Mouse (Mus musculus) B cell, adult 62 days (primary cell): ENCODE measurements around the gene Ints11. TPM values are rescaled to one million over a fixed set of nuclear protein-coding genes. Genes with fewer than 3 reads are reported as not detected.

Source experiments
- total RNA-seq: library from RNA; stranded (reverse); gene quantifications from 4 replicates; pipeline ENCODE4 v1.2.4, GENCODE M21; 2023

Ints11 gene
- 40.8 to 62.5 TPM (median 53.3 TPM) in 4 replicates for total RNA-seq

DNA sequence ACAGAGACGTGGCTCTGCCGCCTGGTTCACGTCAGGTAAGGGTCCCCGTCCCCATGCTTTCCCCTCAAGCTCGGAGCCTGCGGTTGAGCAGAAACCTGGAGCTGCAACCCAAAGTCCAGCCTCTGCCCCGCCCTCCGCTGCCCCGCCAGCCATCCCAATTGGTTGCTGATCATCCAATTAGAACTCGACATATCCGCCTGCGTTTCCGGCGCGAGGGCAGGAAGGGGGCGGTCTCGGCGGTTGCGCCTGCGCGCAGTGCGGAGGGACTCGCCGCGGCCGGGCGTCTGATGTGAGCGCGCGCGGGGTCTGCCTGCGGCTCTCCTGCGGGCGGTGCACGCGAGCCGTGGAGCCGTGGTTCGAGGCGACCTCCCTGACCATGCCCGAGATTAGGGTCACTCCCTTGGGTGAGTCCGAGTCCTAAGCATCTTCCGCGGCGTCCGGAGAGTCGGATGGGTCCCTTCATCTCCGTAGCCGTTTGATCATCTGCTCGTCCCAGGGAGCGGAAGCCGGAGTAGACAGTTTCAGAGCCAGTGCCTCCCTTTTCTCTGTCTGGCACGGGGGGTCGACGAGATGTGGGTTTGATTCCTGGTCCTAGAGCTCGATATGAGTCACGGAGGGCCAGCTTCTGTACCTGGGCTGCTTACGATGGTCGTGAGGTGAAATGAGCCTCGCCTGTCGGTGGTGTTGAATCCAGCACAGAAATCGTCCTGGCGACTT lies at the start of gene Ints11, which contains the start of gene Cptp:
Gene Ints11 (plus strand): TSS at position 230 of the 717 bp plus-strand sequence.
Gene Cptp (minus strand): TSS at position 124 of the 717 bp plus-strand sequence.

DNA sequence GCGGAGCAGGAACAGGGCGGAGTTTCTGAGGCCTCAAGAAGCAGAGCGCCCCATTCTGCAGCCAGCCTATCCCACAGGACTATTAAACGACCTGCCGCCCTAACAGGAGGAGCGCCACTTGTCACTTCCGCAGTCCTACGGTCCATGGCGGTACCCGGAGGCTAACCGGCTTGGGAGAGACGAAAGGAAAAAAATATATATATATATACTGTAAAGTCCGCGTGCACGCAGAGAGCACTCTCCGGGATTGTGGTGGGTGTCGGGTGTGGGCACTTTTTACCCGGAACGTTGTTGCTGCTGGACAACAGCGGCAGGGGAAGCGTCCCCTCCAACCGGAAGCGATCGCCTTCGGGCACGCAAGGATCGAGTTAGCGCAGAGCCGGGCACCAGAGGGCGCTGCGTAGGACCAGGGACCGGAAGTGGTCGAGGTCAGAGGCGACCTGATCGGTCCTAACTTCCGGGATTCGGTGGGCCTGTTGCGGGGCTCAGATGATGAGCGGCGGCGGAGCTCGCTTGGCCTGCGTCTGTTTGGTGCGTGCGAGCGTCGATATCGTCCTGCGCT lies 38.1 kb upstream of the Ints11 start, which contains the start of gene Aurkaip1:
Gene Aurkaip1 (plus strand): TSS at position 68 of the 562 bp plus-strand sequence.

DNA sequence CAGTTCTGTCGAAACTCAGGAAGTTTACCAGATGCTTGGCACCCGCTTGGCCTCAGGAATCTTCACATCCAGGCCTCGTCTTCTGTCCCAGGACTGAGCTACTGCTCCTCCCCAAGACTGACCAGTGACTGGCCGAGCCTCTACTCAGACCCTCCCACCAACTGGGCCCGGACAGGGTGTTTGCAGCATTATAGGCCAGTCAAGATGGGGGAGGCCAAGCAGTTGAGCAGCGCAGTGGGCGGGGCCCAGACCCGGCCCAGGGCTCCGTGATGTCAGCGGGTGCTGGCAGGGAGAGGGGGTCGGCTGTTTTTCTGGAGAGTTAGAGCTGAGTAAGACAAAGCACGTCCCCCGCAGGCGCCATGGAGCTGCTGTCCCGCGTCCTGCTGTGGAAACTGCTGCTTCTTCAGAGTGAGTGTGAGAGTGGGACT lies 29.8 kb upstream of the Ints11 start, which contains the start of gene Mxra8:
Gene Mxra8 (plus strand): TSS at position 198 of the 428 bp plus-strand sequence.

DNA sequence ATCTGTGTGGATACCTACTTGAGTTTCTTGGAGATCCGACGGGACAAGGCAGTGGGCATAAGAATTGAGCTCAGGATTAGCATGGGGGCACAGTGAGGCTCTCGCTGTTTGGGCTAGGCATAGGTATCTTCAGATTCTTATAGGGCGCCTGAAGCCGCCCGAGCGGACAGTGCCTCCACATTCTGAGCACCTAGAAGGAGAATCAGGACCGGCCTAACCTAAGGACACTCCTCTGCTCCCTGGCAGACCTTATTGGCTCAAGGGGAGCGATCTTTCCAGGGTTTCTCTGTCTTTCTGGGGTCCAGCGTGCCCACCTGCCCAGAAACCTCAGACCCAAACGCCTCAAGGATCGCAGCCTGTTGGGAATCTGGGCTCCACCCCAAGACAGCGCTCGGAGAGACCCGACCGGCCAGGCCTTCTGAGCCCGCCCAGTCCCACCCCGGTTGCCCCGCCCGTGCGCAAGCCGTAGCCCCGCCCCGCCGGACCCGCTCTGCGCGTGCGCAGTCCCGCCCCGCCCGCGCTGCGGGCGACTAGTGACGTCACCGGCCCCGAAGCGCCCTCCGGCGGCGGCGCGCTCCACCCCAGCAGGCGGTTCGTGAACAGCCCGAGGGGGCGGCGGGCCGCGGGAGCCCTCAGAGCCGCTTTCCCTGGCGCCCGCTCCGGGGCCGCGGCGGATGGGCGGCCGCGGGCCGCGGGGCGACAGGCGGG lies 22.3 kb upstream of the Ints11 start, which contains the start of gene Dvl1:
Gene Dvl1 (plus strand): TSS at position 532 of the 708 bp plus-strand sequence.

DNA sequence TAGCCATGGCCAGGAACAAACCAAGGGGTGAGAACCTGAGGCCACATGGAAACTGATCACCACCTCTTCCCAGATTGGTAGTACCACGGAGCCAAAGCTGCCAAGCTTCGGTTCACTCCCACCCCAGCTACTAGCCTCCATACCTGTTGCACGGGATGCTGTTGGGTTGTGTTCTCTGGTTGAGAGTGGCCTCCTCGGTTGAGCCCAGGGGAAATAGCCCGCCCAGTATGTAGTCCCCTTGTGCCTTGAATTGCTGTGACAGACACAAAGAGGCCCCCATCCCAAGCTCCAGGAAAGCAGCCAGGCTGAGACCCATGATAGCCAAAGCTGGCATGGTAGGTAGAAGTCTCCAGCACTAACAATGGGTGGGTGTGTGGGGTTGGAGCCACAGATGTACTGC lies 6.3 kb upstream of the Ints11 start, which contains the start of gene Tas1r3:
Gene Tas1r3 (minus strand): TSS at position 362 of the 400 bp plus-strand sequence.

DNA sequence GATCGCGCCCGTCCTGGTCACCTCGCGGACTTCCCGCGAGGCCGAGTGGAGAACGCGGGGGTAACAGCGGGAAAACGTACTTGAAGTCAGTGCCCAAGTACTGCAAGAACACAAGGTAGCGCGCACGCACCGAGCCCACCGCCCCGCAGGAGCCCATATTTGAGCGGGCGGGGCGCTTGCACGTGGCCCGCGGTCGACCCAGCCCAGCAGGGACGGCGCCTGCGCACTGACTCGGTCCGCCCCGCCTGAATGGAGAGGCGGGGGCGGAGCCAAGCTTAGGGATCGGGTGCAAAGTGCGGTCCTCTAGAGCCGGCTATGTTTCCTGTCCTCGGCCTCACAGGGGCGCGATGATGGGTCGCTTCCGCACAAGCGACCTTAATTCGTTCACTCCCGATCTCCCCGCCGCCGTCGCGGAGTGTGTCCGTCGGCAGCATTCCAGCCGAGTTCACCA lies 22.2 kb downstream of the Ints11 start, which contains the start of the genes Pusl1 and Acap3:
Gene Pusl1 (minus strand): TSS at position 231 of the 451 bp plus-strand sequence.
Gene Acap3 (plus strand): TSS at position 272 of the 451 bp plus-strand sequence.

Other genes with a start within 250 kb of the Ints11 start
- 154 to 176 TPM (median 160 TPM) in 4 replicates for gene Cdk11b, start 244.7 kb upstream of the Ints11 start, total RNA-seq
- gene Gm10563, start 224.1 kb upstream of the Ints11 start, total RNA-seq: not detected in 4 replicates
- gene Mmp23, start 216.2 kb upstream of the Ints11 start, total RNA-seq: not detected in 4 replicates
- 32.6 to 38.9 TPM (median 36.1 TPM) in 4 replicates for gene Mib2, start 200.3 kb upstream of the Ints11 start, total RNA-seq
- 3.5 to 4.2 TPM (median 3.5 TPM) in 4 replicates for gene Fndc10, start 175.2 kb upstream of the Ints11 start, total RNA-seq
- gene Ssu72, start 164.7 kb upstream of the Ints11 start, total RNA-seq: 73.6 to 87.0 TPM (median 79.3 TPM) in 4 replicates
- gene Tmem240, start 134.7 kb upstream of the Ints11 start, total RNA-seq: 0.27 to 0.60 TPM (median 0.51 TPM) in 4 replicates
- gene Atad3a, start 108.5 kb upstream of the Ints11 start, total RNA-seq: 43.7 to 60.2 TPM (median 50.2 TPM) in 4 replicates
- 0.14 TPM in 1 of 4 replicates, not detected in the others for gene Vwa1, start 94.8 kb upstream of the Ints11 start, total RNA-seq
- gene Tmem88b, start 83.7 kb upstream of the Ints11 start, total RNA-seq: not detected in 4 replicates
- not detected in 4 replicates for gene Ankrd65, start 79.1 kb upstream of the Ints11 start, total RNA-seq
- gene Mrpl20, start 66.7 kb upstream of the Ints11 start, total RNA-seq: 33.6 to 45.8 TPM (median 44.3 TPM) in 4 replicates
- gene Ccnl2, start 57.1 kb upstream of the Ints11 start, total RNA-seq: 218 to 240 TPM (median 224 TPM) in 4 replicates
- 68.9 to 81.9 TPM (median 72.2 TPM) in 4 replicates for gene Aurkaip1, start 38.3 kb upstream of the Ints11 start, total RNA-seq
- gene Mxra8, start 29.9 kb upstream of the Ints11 start, total RNA-seq: 7.0 to 12.1 TPM (median 9.7 TPM) in 4 replicates
- gene Dvl1, start 22.1 kb upstream of the Ints11 start, total RNA-seq: 70.4 to 73.0 TPM (median 71.2 TPM) in 4 replicates
- 0.47 to 1.2 TPM (median 1.0 TPM) in 4 replicates for gene Tas1r3, start 6.2 kb upstream of the Ints11 start, total RNA-seq
- 8.7 to 10.9 TPM (median 9.2 TPM) in 4 replicates for gene Cptp, start 106 bp upstream of the Ints11 start, total RNA-seq
- 20.2 to 29.6 TPM (median 25.4 TPM) in 4 replicates for gene Pusl1, start 22.2 kb downstream of the Ints11 start, total RNA-seq
- 56.9 to 83.6 TPM (median 66.9 TPM) in 4 replicates for gene Acap3, start 22.3 kb downstream of the Ints11 start, total RNA-seq
- 108 to 126 TPM (median 115 TPM) in 4 replicates for gene Ube2j2, start 74.3 kb downstream of the Ints11 start, total RNA-seq
- 1.3 to 4.5 TPM (median 2.2 TPM) in 4 replicates for gene C1qtnf12, start 92.8 kb downstream of the Ints11 start, total RNA-seq
- 2.3 to 2.6 TPM (median 2.6 TPM) in 4 replicates for gene B3galt6, start 123.1 kb downstream of the Ints11 start, total RNA-seq
- gene Sdf4, start 123.3 kb downstream of the Ints11 start, total RNA-seq: 113 to 137 TPM (median 123 TPM) in 4 replicates
- 7.1 to 10.8 TPM (median 9.4 TPM) in 4 replicates for gene Tnfrsf4, start 144.3 kb downstream of the Ints11 start, total RNA-seq
- gene Tnfrsf18, start 156.6 kb downstream of the Ints11 start, total RNA-seq: 11.4 to 20.8 TPM (median 16.6 TPM) in 4 replicates
- gene Ttll10, start 189.9 kb downstream of the Ints11 start, total RNA-seq: not detected in 4 replicates
- gene 9430015G10Rik, start 240.4 kb downstream of the Ints11 start, total RNA-seq: 52.8 to 58.1 TPM (median 55.8 TPM) in 4 replicates